Mouse (Mus musculus) C3H10T1/2 (cell line): ENCODE data around the gene Vcp. TPM values are rescaled to one million over a fixed set of nuclear protein-coding genes. Genes with fewer than 3 reads are reported as not detected.

Experiments used
- polyA plus RNA-seq, 2 experiments: library from polyadenylated mRNA; unstranded; fragments of >200 nt; fragmentation: generic; extraction: Trizol; gene quantifications; one replicate each; pipeline ENCODE4 v1.2.1; 2012; ENCODE audit warnings: missing spikeins in 2 of 2

Gene Vcp
- 100 to 1,000 TPM; 158 to 386 TPM for polyA plus RNA-seq

DNA sequence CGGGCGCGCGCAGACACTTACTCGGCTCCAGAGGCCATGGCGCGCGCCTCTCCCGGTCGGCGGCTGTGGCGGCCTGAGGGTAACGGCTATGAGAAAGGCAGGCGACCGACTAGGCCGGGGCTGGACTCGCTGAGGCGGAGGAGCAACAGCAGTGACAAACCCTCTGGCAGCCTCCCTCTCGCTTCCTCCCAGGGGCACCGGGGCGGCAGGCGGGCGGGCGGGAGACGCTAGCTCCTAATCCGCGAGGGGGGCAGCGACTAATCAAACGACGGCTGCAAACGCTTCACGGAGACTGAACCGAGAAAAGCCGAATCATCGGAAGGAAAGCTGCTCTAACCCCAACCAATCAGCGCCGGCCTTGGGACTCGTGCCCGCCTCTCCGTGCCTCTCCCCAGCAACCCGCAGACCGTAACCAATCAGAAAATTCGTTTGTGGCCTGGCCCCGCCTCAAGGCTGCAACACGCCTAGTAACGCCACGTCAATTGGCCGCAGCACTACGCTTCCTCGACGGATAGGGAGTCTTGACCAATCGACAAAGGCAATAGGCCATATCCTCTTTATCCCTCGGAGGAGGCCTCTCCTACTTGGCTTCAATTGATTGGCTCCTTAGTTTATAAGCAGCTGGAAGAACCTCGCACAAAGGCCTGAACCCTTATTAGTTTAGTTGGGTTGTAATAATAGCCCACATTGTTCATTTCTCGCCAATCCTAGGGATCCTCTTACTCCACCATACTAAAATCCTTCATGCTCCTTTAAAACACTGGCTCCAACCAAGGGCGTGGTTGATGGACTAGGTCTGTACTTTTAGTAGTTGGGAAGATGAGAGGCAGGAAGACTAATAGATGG, at the start of gene Vcp:
Gene Vcp (minus strand): TSS at position 367 of the 846 bp plus-strand sequence.

DNA sequence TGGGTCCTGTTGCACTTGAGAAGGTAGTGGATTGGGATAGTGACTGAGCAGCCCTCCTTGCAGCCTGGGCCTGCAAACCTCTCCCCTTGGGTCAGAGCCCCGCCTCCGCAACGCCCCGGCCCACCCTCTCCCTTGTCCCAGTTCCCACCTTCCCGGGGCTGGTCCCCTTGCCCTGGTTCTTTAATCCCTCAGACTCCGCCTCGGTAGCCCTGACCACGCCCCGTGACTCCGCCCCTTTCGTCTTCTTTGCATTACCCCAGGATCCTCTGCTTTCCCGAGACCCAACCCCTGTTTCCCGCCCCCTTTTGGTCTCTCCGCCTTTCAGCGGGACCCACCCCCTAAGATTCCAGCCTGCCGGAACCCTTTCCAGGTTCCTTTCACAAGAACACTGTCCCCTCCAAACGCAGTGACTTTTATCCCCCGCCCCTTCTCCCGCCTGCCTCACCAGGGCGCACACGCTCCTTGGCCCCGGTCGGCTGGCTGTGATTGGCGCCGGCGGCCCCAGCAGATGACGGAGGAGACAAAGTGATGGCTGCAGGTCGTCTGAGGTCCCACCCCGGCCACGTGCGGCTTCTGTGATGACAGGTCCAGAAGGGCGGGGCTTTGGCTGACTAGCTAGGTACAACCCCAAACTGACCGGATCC, 45.5 kb upstream of the Vcp start, which contains the start of gene Fam214b:
Gene Fam214b (minus strand): TSS at position 562 of the 644 bp plus-strand sequence.

DNA sequence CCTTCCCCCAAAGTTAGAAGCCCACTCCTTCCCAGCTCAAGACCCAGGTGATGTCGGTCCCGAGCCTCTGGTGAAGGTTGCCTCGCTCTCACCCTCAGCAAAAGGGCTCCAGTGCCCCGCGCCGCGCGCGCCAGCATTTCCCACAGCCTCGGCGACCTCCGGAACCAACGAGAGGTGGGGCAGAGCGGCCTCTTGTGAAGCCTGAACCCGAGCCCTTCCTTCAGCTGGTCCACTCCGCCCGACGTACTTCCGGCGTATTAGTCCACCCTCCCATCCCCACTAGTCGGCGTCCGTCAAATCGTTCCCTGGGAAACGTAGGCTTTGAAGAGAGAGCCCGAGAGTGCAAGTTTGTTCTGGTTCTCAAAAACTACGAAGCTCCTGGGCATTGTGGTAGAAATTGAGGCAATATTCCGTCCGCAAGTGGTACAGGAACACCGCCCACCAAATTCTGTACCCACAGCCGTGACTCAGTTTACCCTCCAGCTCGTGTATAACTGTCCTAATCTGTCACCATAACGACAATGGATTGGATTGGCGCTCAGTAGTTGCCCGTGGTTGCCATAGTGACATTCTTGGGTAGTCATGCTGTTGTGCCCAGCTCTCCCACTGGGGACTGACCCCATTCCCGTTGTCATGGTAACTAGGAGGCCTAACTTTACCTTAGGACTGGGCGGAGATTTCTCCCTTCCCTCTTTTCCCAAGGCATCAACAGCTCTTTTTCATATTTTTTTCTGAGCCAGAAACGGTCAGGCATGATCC, 31.1 kb upstream of the Vcp start, which contains the start of gene Stoml2:
Gene Stoml2 (minus strand): TSS at position 474 of the 759 bp plus-strand sequence.

GRCm38 (mm10) chr4:43025084-43025960, 25.0 kb upstream of the Vcp start, which contains the start of gene Pigo:
Pigo (minus strand) TSS chr4:43025819.

DNA sequence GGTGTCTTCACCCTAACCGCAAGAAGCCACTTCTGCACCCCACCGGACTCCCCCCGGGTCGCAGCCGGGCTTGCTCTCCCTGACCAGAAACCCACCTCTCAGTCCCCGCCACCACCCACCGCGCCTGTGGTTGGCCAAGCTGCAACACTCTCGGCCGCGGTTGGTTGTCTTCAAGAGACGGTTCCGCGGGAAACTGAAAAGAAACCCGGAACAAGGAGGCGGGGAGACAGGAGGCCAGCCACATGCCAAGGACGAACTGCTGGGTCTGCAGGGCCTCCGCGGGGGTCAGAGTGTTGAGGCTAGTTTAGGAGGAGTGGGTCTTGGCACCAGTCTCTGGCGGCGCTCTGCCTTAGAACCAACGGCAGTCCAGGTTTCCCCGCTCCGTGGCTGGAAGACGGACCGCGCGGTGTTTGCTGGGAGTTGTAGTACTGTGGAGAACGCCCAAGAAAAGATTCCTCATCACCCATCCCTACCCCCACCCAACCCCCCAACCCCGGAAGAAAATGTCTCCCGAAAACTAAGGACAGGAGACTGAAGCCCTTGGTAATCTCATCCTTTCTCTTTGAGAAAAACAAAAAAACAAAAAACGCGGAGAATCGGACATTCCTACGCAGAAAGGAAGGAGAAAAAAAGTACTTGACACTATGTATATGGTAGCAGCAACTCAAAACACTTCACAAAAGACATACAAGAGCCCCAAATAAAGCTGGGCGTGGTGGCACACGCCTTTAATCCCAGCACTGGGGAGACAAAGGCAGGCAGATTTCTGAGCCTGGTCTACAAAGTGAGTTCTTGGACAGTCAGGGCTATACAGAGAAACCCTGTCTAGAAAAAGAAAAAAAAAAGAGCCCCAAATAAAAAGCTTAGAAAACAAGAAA, 10.1 kb upstream of the Vcp start, which contains the start of gene Fancg:
Gene Fancg (minus strand): TSS at position 346 of the 878 bp plus-strand sequence.

DNA sequence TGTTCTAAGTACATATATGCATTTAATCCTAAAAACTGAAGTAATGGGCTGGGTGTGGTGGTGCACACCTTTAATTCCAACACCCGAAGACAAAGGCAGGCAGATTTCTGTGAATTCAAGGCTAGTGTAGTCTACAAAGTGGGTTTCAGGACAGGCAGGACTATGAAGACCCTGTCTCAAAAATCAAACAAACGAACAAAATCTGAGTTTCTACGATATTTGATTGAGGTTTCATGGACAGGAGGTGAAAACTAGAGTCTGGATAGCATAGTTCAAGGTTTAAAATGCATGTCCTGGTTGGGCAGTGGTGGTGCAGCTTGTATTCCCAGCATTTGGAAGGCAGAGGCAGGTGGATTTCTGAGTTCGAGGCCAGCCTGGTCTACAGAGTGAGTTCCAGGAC, 31.0 kb downstream of the Vcp start, which contains the start of gene 1700022I11Rik:
Gene 1700022I11Rik (plus strand): TSS at position 301 of the 400 bp plus-strand sequence.

GRCm38 (mm10) chr4:42949676-42950051, 50.6 kb downstream of the Vcp start, which contains the start of gene Dnajb5:
Dnajb5 (plus strand) TSS chr4:42949814.

Other genes starting within 250 kb of the Vcp start
- gene Ccl19, start 243.9 kb downstream of the Vcp start, polyA plus RNA-seq: not detected
- not detected for gene Ccl21a, start 226.5 kb downstream of the Vcp start, polyA plus RNA-seq
- not detected for gene Fam205a1, start 146.6 kb downstream of the Vcp start, polyA plus RNA-seq
- not detected for gene Gm12394, start 143.7 kb downstream of the Vcp start, polyA plus RNA-seq
- gene Fam205c, start 126.3 kb downstream of the Vcp start, polyA plus RNA-seq: not detected
- not detected for gene Phf24, start 83.8 kb downstream of the Vcp start, polyA plus RNA-seq
- gene Dnajb5, start 50.7 kb downstream of the Vcp start, polyA plus RNA-seq: 1 to 10 TPM; 1.8 to 7.6 TPM
- under 1 TPM; 0.14 to 0.76 TPM for gene 1700022I11Rik, start 30.9 kb downstream of the Vcp start, polyA plus RNA-seq
- gene Fancg, start 10.0 kb upstream of the Vcp start, polyA plus RNA-seq: 1 to 10 TPM; 2.4 to 8.8 TPM
- 1 to 10 TPM; 3.3 to 9.1 TPM for gene Pigo, start 25.3 kb upstream of the Vcp start, polyA plus RNA-seq
- gene Stoml2, start 31.2 kb upstream of the Vcp start, polyA plus RNA-seq: 100 to 1,000 TPM in 1 of 2 experiments, 10 to 100 TPM in 1; 90.4 to 107 TPM
- gene Fam214b, start 45.7 kb upstream of the Vcp start, polyA plus RNA-seq: 10 to 100 TPM in 1 of 2 experiments, 1 to 10 TPM in 1; 3.5 to 25.9 TPM
- gene Unc13b, start 58.4 kb upstream of the Vcp start, polyA plus RNA-seq: under 1 TPM; 0.01 to 0.92 TPM